Mouse (Mus musculus): Measurements from ENCODE around the gene Rabac1. TPM values are rescaled to one million over a fixed set of nuclear protein-coding genes. Genes with fewer than 3 reads are reported as not detected.

Rabac1 gene
- 200 and 220 TPM in 2 replicates for polyA plus RNA-seq (2015; fragmentation: Nextera tagmentation; extraction: Ambion mirVana)

DNA sequence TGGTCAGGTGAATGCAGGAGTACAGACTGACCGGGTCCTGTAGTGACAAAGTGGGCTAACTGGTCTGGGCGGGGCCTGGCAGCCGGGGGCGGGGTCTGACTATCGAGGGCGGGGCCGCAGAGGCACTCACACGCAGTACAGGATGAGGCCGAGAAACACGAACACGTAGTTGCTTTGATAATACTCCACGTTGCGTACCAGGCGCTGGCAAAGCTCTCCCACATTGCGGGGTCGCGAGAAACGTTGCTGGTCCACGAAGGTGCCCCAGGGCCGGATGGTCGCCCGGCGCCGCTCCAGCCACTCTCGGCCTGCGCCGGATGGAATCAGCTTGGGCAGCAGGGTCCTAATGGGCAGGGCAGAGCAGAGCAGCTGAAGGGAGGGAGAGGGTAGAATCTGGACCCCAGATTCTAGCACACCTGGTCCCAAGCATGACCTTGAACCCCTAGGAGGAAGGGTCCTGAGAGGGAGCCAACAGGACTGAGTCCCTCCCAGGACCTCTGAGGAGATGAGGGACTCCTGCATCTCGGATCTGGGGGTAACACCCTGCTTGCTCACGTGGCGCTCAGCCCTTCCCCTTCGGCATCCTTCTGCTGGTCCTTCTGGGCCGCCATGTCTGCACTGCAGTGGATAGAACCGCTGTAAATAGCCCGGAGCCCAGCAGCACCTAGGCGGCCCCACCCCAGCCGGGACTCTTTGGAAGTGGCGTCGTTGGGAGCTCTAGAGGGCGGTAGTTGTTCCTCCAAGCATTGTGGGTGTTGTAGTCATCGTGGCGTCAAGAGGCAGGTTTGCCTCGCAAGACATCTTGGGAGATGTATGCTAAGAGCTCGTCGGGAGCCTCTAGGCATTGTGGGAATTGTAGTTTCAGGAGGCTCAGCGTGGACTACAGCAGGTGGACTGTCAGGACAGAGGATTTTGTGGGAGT lies at the start of gene Rabac1:
Gene Rabac1 (minus strand): TSS at position 783 of the 922 bp plus-strand sequence.
- Histone ChIP-seq H3K4me3 (replicated peaks; ENCODE audit: low read length) (peak within 1 kb of the TSS; percentile 58), H3K36me3 (ENCODE audit: control insufficient read depth, insufficient read depth) (peaks cover 2% of the 10 kb centered on the region; the same call in 1 of the 2 replicates), H3K4me1 (replicated peaks; ENCODE audit: control insufficient read depth, insufficient read depth, low read length) (peaks cover 16% of the 10 kb centered on the region), H3K4me2 (ENCODE audit: low read length) (peak within 1 kb of the TSS; percentile 70), H3K9ac (replicated peaks; ENCODE audit: low read depth, low read length) (peak within 1 kb of the TSS; percentile 88), H3K27me3 (replicated peaks; ENCODE audit: control insufficient read depth, insufficient read depth, low read length) (no peaks in the 10 kb centered on the region), H3K27ac (ENCODE audit: low read length) (peak within 1 kb of the TSS; percentile 50), H3K9me3 (ENCODE audit: control insufficient read depth, low read length) (no peaks in the 10 kb centered on the region)
- under 1% methylated on average over 45 of the region's 45 CpGs for WGBS
- peak; percentile 95 for ATAC-seq

DNA sequence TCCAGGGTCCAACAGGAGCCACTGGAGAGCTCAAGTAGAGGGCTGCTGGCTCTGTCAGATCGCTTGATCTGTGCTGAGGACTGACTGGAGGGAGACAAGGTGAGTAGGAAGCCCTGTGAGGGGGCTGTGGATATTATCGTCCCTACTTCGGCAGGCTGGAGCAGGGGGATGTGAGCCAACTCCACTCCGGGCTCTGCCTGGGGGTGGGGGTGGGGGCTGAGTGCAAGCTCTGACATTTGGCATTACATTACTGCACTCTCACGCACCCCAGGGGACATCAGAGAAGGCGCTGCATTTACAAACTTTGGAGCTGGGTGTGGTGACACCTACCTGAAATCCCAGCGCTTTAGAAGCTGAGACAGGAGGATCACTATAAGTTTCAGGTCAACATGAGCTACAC lies 39.0 kb upstream of the Rabac1 start:
- Histone ChIP-seq H3K9me3 (ENCODE audit: control insufficient read depth, low read length) (no peaks in the 10 kb centered on the region), H3K4me2 (ENCODE audit: low read length) (no peak overlapping the region), H3K27me3 (replicated peaks; ENCODE audit: control insufficient read depth, insufficient read depth, low read length) (no peaks in the 10 kb centered on the region), H3K9ac (replicated peaks; ENCODE audit: low read depth, low read length) (no peak overlapping the region), H3K4me1 (replicated peaks; ENCODE audit: control insufficient read depth, insufficient read depth, low read length) (peaks cover 43% of the 10 kb centered on the region), H3K36me3 (ENCODE audit: control insufficient read depth, insufficient read depth) (peaks cover 21% of the 10 kb centered on the region), H3K4me3 (replicated peaks; ENCODE audit: low read length) (no peak overlapping the region), H3K27ac (ENCODE audit: low read length) (no peak overlapping the region)
- ATAC-seq = no peak
- WGBS = 78% methylated on average over 7 of the region's 7 CpGs

GRCm38 (mm10) chr7:25010090-25010913 lies 37.7 kb upstream of the Rabac1 start:
- WGBS = 2% methylated on average over 90 of the region's 97 CpGs
- H3K27me3 ChIP-seq (replicated peaks; ENCODE audit: control insufficient read depth, insufficient read depth, low read length) = no peaks in the 10 kb centered on the region

GRCm38 (mm10) chr7:25009099-25009700 lies 36.6 kb upstream of the Rabac1 start:
- Histone ChIP-seq H3K36me3 (ENCODE audit: control insufficient read depth, insufficient read depth) (peaks cover 8% of the 10 kb centered on the region), H3K4me1 (replicated peaks; ENCODE audit: control insufficient read depth, insufficient read depth, low read length) (peaks cover 55% of the 10 kb centered on the region), H3K9me3 (ENCODE audit: control insufficient read depth, low read length) (no peaks in the 10 kb centered on the region), H3K9ac (replicated peaks; ENCODE audit: low read depth, low read length) (peak overlapping the region; percentile 71), H3K4me3 (replicated peaks; ENCODE audit: low read length) (peak overlapping the region; percentile 36), H3K27me3 (replicated peaks; ENCODE audit: control insufficient read depth, insufficient read depth, low read length) (no peaks in the 10 kb centered on the region), H3K27ac (ENCODE audit: low read length) (peak overlapping the region; percentile 96), H3K4me2 (ENCODE audit: low read length) (peak overlapping the region; percentile 61)
- WGBS = 6% methylated on average over 20 of the region's 20 CpGs
- peak; percentile 18 for ATAC-seq

More at GRCm38 (mm10) chr7:25010090-25010913, 37.7 kb upstream of the Rabac1 start:
- Histone ChIP-seq H3K4me2 (ENCODE audit: low read length) (peak overlapping the region; percentile 61), H3K36me3 (ENCODE audit: control insufficient read depth, insufficient read depth) (peaks cover 17% of the 10 kb centered on the region), H3K27ac (ENCODE audit: low read length) (peak overlapping the region; percentile 96), H3K9ac (replicated peaks; ENCODE audit: low read depth, low read length) (peak overlapping the region; percentile 51), H3K9me3 (ENCODE audit: control insufficient read depth, low read length) (no peaks in the 10 kb centered on the region), H3K4me1 (replicated peaks; ENCODE audit: control insufficient read depth, insufficient read depth, low read length) (peaks cover 52% of the 10 kb centered on the region), H3K4me3 (replicated peaks; ENCODE audit: low read length) (peak overlapping the region; percentile 39)
- ATAC-seq = no peak

DNA sequence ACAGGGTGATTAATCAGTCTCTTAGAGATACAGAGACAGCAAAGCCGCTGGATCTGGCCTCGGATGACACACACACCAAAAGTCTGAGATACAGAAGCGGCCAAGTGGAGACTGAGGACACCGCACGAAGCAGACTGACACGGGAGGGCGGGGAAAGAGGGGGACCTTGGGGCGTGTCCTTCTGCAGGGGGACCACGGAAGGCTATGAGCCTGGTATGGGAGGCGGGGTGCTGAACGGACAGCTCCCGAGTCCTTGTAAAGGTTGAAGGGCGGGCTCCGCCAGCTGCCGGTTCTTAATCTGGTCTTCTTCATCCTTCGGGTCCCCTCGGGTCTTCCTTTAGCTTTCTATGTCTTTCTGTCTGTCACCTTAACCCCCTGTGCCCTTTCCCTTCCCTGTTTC lies 36.1 kb upstream of the Rabac1 start:
- WGBS = 3% methylated on average over 16 of the region's 17 CpGs
- no peak for ATAC-seq
- H3K9ac ChIP-seq (replicated peaks; ENCODE audit: low read depth, low read length) = peak overlapping the region; percentile 71

DNA sequence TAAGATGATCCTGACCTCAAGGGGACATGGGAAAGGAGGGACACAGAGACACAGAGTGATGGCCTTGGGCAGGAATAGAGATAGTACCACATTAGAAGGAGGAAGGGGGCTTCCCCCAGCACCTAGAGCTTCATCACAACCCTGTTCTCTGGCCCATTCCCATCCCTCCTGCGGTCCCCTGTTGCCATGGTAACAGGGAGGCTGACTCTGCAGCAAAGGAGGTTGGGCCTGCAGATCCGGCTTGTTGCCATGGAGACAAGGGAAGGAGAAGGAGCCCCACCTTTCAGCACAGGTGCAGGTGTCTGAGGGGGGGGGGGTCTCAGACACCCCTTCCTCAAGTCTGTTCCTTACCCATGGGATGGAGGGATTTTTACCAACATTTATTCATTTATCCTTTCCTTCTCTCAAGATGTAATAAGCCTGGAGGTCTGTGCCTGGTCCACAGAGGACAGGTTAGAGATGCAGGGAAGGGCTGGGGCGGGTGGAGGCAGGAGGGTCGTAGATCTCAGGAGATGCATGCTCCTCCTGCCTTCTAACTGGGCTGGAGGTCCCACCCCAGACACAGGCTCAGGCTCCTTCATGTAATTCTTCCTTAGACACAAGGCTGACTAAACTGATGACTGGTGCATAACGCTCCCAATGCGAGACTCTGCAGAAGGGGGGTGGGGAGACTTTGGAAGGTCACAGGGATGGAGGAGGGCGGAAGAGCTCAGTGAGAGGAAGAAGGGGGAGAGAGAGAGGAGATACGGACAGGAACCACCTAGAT lies 35.2 kb upstream of the Rabac1 start:
- Histone ChIP-seq H3K4me2 (ENCODE audit: low read length) (peak overlapping the region; percentile 61), H3K27me3 (replicated peaks; ENCODE audit: control insufficient read depth, insufficient read depth, low read length) (no peaks in the 10 kb centered on the region), H3K9ac (replicated peaks; ENCODE audit: low read depth, low read length) (peak overlapping the region; percentile 71), H3K4me3 (replicated peaks; ENCODE audit: low read length) (peak overlapping the region; percentile 36), H3K4me1 (replicated peaks; ENCODE audit: control insufficient read depth, insufficient read depth, low read length) (peaks cover 68% of the 10 kb centered on the region), H3K9me3 (ENCODE audit: control insufficient read depth, low read length) (no peaks in the 10 kb centered on the region), H3K27ac (ENCODE audit: low read length) (peak overlapping the region; percentile 96), H3K36me3 (ENCODE audit: control insufficient read depth, insufficient read depth) (peaks cover 2% of the 10 kb centered on the region; the same call in 1 of the 2 replicates)
- peak; percentile 29 for ATAC-seq
- WGBS = 10% methylated on average over 7 of the region's 8 CpGs

More for the DNA sequence above, 36.1 kb upstream of the Rabac1 start:
- H3K4me3 ChIP-seq (replicated peaks; ENCODE audit: low read length) = peak overlapping the region; percentile 36
- H3K9me3 ChIP-seq (ENCODE audit: control insufficient read depth, low read length) = no peaks in the 10 kb centered on the region
- H3K27me3 ChIP-seq (replicated peaks; ENCODE audit: control insufficient read depth, insufficient read depth, low read length) = no peaks in the 10 kb centered on the region
- peak overlapping the region; percentile 96 for H3K27ac ChIP-seq (ENCODE audit: low read length)
- peak overlapping the region; percentile 61 for H3K4me2 ChIP-seq (ENCODE audit: low read length)
- H3K36me3 ChIP-seq (ENCODE audit: control insufficient read depth, insufficient read depth) = peaks cover 5% of the 10 kb centered on the region; the same call in 1 of the 2 replicates
- H3K4me1 ChIP-seq (replicated peaks; ENCODE audit: control insufficient read depth, insufficient read depth, low read length) = peaks cover 60% of the 10 kb centered on the region

DNA sequence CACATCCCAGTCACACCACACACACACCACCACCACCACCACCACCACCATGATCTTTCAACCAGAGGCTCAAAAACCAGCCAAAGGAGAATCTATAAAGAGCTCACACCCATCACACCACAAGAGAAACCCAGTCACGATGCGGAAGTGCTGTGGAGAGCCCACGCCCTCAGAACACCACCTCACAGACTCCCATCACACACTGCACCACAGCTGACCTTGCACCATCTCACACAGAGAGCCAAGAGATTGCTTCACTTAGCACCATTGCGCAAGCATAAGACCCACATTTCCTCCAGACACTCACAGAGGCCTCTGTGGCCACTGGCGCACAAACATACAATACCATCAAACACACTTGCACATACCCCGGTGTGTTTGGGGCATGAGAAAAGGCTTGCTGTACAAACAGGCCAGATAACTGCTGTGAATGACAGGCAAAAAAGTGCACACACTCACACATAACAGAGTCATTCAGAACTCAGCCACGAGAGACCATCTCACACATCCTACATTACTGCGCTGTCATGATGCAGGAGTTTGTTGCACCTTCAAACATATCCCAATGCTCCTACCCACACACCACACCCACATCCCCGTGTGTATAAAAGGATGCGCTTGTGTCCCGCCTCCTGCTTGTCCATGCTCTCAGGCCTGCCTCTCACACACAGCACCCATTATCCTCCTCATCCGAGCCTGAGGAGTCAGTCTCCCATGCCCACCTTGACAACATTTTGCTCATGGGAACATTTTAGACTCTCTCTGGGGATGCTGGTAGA lies 34.2 kb upstream of the Rabac1 start:
- no peak overlapping the region for H3K9ac ChIP-seq (replicated peaks; ENCODE audit: low read depth, low read length)
- no peaks in the 10 kb centered on the region for H3K36me3 ChIP-seq (ENCODE audit: control insufficient read depth, insufficient read depth)
- H3K4me3 ChIP-seq (replicated peaks; ENCODE audit: low read length) = no peak overlapping the region
- no peak for ATAC-seq
- H3K4me1 ChIP-seq (replicated peaks; ENCODE audit: control insufficient read depth, insufficient read depth, low read length) = peaks cover 68% of the 10 kb centered on the region
- peak overlapping the region; percentile 96 for H3K27ac ChIP-seq (ENCODE audit: low read length)
- H3K9me3 ChIP-seq (ENCODE audit: control insufficient read depth, low read length) = no peaks in the 10 kb centered on the region
- peak overlapping the region; percentile 61; the same call in 1 of the 2 replicates for H3K4me2 ChIP-seq (ENCODE audit: low read length)
- WGBS = 79% methylated on average over 12 of the region's 12 CpGs
- H3K27me3 ChIP-seq (replicated peaks; ENCODE audit: control insufficient read depth, insufficient read depth, low read length) = no peaks in the 10 kb centered on the region

DNA sequence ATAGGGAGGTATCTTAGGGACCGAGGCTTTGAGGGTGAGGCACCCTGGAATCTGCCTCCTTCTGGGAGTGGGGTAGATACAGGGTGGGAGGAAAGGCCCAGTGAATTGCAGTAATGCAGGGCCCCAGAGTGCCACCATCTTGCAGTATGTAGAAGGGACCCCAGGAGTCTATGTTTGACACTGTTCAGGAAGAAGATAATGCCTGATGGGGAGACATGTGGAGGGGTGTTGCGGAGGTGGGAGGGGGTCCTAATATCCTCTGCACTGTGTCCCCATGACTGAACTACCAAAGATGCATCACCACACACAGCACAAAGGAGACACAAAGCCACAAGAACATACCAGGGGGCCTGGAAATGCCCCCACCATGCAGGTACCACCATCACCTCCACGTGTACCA lies 33.6 kb upstream of the Rabac1 start:
- ATAC-seq = peak; percentile 18
- peak overlapping the region; percentile 88 for H3K9ac ChIP-seq (replicated peaks; ENCODE audit: low read depth, low read length)
- H3K27ac ChIP-seq (ENCODE audit: low read length) = peak overlapping the region; percentile 96
- H3K4me2 ChIP-seq (ENCODE audit: low read length) = peak overlapping the region; percentile 82
- peak overlapping the region; percentile 75 for H3K4me3 ChIP-seq (replicated peaks; ENCODE audit: low read length)
- no peaks in the 10 kb centered on the region for H3K9me3 ChIP-seq (ENCODE audit: control insufficient read depth, low read length)
- peaks cover 68% of the 10 kb centered on the region for H3K4me1 ChIP-seq (replicated peaks; ENCODE audit: control insufficient read depth, insufficient read depth, low read length)
- H3K36me3 ChIP-seq (ENCODE audit: control insufficient read depth, insufficient read depth) = no peaks in the 10 kb centered on the region
- no peaks in the 10 kb centered on the region for H3K27me3 ChIP-seq (replicated peaks; ENCODE audit: control insufficient read depth, insufficient read depth, low read length)
- WGBS = 70% methylated on average over 3 of the region's 3 CpGs
